Mouse (Mus musculus): ENCODE results near the gene Pcid2. TPM values are rescaled to one million over a fixed set of nuclear protein-coding genes. Genes with fewer than 3 reads are reported as not detected.

The Pcid2 gene
- polyA plus RNA-seq, 1 experiment from 2014 or later = 50.3 TPM

GRCm38 (mm10) chr8:13057351-13057750 is 47.9 kb downstream of the Pcid2 start:
- H3K4me1 ChIP-seq (ENCODE audit: control insufficient read depth, insufficient read depth, low read length) = no peaks in the 10 kb centered on the region
- H3K27me3 ChIP-seq (ENCODE audit: control insufficient read depth, insufficient read depth, low read length) = no peaks in the 10 kb centered on the region
- ATAC-seq (ENCODE audit: low FRiP score, low TSS enrichment) = no peak
- H3K9ac ChIP-seq (ENCODE audit: low read depth, low read length) = no peak overlapping the region
- H3K36me3 ChIP-seq (ENCODE audit: control insufficient read depth, insufficient read depth, low read length) = no peaks in the 10 kb centered on the region
- no peaks in the 10 kb centered on the region for H3K9me3 ChIP-seq (ENCODE audit: control insufficient read depth, low read length)
- 74% methylated on average over 4 of the region's 4 CpGs for WGBS
- no peak overlapping the region for H3K4me2 ChIP-seq (replicated peaks; ENCODE audit: low read depth, low read length)
- H3K4me3 ChIP-seq (ENCODE audit: low read length) = no peak overlapping the region
- no peak overlapping the region for H3K27ac ChIP-seq (ENCODE audit: low read depth, low read length)

DNA sequence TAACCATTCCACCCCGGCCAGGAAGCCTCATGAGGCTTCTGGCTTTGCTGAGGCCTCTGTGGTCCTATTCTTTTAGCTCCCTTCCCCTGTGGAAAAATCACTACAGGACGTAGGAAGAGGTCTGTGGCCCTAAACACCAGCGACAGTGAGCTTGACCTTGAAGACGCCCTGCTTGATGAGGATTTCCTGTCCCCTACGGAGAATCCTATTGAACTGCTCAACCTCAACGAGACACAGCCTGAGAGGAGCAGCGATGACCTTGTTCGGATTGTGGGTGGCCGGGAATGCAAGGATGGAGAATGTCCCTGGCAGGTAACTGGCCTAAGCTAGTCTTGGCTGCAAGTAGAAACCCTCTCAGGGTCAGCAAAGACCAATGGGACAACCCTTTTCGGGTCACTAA is 54.7 kb downstream of the Pcid2 start:
- no peak for ATAC-seq (ENCODE audit: low FRiP score, low TSS enrichment)
- 82% methylated on average over 10 of the region's 10 CpGs for WGBS

DNA sequence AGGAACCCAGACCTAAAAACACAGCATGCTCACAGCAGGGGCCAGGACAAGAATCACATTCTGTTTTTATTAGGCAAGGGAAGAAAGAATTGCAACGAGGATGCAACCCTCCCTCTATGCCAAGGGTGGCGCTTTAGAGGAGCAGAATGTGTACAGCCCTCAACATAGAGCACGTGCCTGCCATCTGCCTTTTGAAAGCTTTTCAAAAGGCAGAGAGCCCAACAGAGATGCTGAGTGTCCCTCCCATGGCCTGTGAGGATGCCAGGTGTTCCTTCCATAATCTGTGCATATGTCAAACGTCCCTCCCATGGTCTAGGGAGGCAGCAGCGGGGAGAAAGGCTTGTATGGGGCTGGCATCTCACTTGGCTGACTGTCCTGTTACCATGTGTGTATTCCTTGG is 57.6 kb downstream of the Pcid2 start:
- Histone ChIP-seq H3K36me3 (ENCODE audit: control insufficient read depth, insufficient read depth, low read length) (no peaks in the 10 kb centered on the region), H3K27ac (ENCODE audit: low read depth, low read length) (no peak overlapping the region), H3K27me3 (ENCODE audit: control insufficient read depth, insufficient read depth, low read length) (no peaks in the 10 kb centered on the region), H3K4me2 (replicated peaks; ENCODE audit: low read depth, low read length) (no peak overlapping the region), H3K4me1 (ENCODE audit: control insufficient read depth, insufficient read depth, low read length) (no peaks in the 10 kb centered on the region), H3K9ac (ENCODE audit: low read depth, low read length) (no peak overlapping the region), H3K4me3 (ENCODE audit: low read length) (no peak overlapping the region), H3K9me3 (ENCODE audit: control insufficient read depth, low read length) (no peaks in the 10 kb centered on the region)
- ATAC-seq (ENCODE audit: low FRiP score, low TSS enrichment) = no peak
- 63% methylated on average over 5 of the region's 5 CpGs for WGBS

More for the DNA sequence above, 54.7 kb downstream of the Pcid2 start:
- H3K4me3 ChIP-seq (ENCODE audit: low read length) = no peak overlapping the region
- H3K27me3 ChIP-seq (ENCODE audit: control insufficient read depth, insufficient read depth, low read length) = no peaks in the 10 kb centered on the region
- no peaks in the 10 kb centered on the region for H3K4me1 ChIP-seq (ENCODE audit: control insufficient read depth, insufficient read depth, low read length)
- H3K9me3 ChIP-seq (ENCODE audit: control insufficient read depth, low read length) = no peaks in the 10 kb centered on the region
- no peak overlapping the region for H3K9ac ChIP-seq (ENCODE audit: low read depth, low read length)
- H3K4me2 ChIP-seq (replicated peaks; ENCODE audit: low read depth, low read length) = no peak overlapping the region
- no peaks in the 10 kb centered on the region for H3K36me3 ChIP-seq (ENCODE audit: control insufficient read depth, insufficient read depth, low read length)
- H3K27ac ChIP-seq (ENCODE audit: low read depth, low read length) = no peak overlapping the region

- H3K4me1 ChIP-seq (ENCODE audit: control insufficient read depth, insufficient read depth, low read length) = peaks cover 5% of the 10 kb centered on the region; the same call in 1 of the 2 replicates
- WGBS = 87% methylated on average over 4 of the region's 4 CpGs
- no peak overlapping the region for H3K9ac ChIP-seq (ENCODE audit: low read depth, low read length)
- no peak for ATAC-seq (ENCODE audit: low FRiP score, low TSS enrichment)
- H3K27me3 ChIP-seq (ENCODE audit: control insufficient read depth, insufficient read depth, low read length) = no peaks in the 10 kb centered on the region
- no peaks in the 10 kb centered on the region for H3K9me3 ChIP-seq (ENCODE audit: control insufficient read depth, low read length)
- H3K4me3 ChIP-seq (ENCODE audit: low read length) = no peak overlapping the region
- H3K4me2 ChIP-seq (replicated peaks; ENCODE audit: low read depth, low read length) = no peak overlapping the region
- H3K36me3 ChIP-seq (ENCODE audit: control insufficient read depth, insufficient read depth, low read length) = no peaks in the 10 kb centered on the region
- no peak overlapping the region for H3K27ac ChIP-seq (ENCODE audit: low read depth, low read length)
Observed at GRCm38 (mm10) chr8:13041459-13041858, 63.8 kb downstream of the Pcid2 start.

DNA sequence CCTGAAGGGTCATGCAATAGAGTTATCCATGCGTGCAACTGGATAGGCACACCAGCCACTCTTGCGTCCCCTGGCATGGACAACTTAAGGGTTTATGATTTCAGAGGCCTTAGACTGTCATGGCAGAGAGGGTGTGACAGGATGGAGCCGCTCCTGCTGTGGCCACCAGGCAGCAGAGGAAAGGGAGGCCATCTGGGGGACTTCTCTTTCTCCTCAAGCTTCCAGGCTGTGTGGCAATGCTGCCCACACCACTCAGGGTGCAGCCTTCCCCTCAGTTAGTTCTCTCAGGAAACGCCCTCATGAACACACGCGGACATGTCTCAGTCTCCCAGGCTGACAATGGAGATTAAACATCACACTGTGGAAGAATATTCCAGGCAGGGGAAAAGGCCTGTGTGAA is 66.2 kb downstream of the Pcid2 start:
- H3K9me3 ChIP-seq (ENCODE audit: control insufficient read depth, low read length) = no peaks in the 10 kb centered on the region
- peaks cover 5% of the 10 kb centered on the region; the same call in 1 of the 2 replicates for H3K4me1 ChIP-seq (ENCODE audit: control insufficient read depth, insufficient read depth, low read length)
- 71% methylated on average over 6 of the region's 6 CpGs for WGBS
- H3K27ac ChIP-seq (ENCODE audit: low read depth, low read length) = no peak overlapping the region
- ATAC-seq (ENCODE audit: low FRiP score, low TSS enrichment) = no peak
- no peak overlapping the region for H3K4me3 ChIP-seq (ENCODE audit: low read length)
- no peaks in the 10 kb centered on the region for H3K27me3 ChIP-seq (ENCODE audit: control insufficient read depth, insufficient read depth, low read length)
- no peaks in the 10 kb centered on the region for H3K36me3 ChIP-seq (ENCODE audit: control insufficient read depth, insufficient read depth, low read length)
- H3K4me2 ChIP-seq (replicated peaks; ENCODE audit: low read depth, low read length) = no peak overlapping the region
- no peak overlapping the region for H3K9ac ChIP-seq (ENCODE audit: low read depth, low read length)

GRCm38 (mm10) chr8:13037569-13037968 is 67.7 kb downstream of the Pcid2 start:
- Histone ChIP-seq H3K4me3 (ENCODE audit: low read length) (no peak overlapping the region), H3K36me3 (ENCODE audit: control insufficient read depth, insufficient read depth, low read length) (no peaks in the 10 kb centered on the region), H3K9ac (ENCODE audit: low read depth, low read length) (no peak overlapping the region), H3K27ac (ENCODE audit: low read depth, low read length) (no peak overlapping the region), H3K4me1 (ENCODE audit: control insufficient read depth, insufficient read depth, low read length) (peaks cover 5% of the 10 kb centered on the region; the same call in 1 of the 2 replicates), H3K9me3 (ENCODE audit: control insufficient read depth, low read length) (no peaks in the 10 kb centered on the region), H3K27me3 (ENCODE audit: control insufficient read depth, insufficient read depth, low read length) (no peaks in the 10 kb centered on the region), H3K4me2 (replicated peaks; ENCODE audit: low read depth, low read length) (no peak overlapping the region)
- ATAC-seq (ENCODE audit: low FRiP score, low TSS enrichment) = no peak
- WGBS = 34% methylated on average over 5 of the region's 5 CpGs

- no peaks in the 10 kb centered on the region for H3K27me3 ChIP-seq (ENCODE audit: control insufficient read depth, insufficient read depth, low read length)
- 69% methylated on average over 7 of the region's 7 CpGs for WGBS
- H3K27ac ChIP-seq (ENCODE audit: low read depth, low read length) = no peak within 1 kb of the TSS
Observed at GRCm38 (mm10) chr8:13037015-13037414, 68.2 kb downstream of the Pcid2 start, which contains the start of gene F10. TSS of gene F10 (plus strand) at chr8:13037308.

DNA sequence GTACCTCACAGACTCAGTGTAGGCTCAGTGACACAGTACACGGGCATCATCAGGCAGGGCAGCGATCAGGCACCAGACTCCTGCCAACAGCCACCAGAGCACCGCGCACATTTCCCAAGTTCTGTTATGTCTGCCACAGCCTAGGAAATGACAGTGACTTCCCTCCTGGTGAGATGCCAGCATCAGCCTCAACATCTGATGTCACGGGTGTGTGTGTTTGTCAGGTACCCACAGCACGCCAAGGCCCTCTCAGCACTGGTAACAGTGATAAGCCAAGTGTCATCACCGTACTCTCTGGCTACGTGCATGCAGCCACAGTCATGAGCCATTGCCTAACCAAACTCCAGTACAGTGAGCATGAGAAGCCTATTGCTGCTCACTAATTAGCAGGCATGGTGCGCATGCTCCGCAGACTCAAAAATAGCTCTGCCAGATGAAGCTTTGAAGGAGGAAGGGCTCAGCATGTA is 68.9 kb downstream of the Pcid2 start:
- Histone ChIP-seq H3K9me3 (ENCODE audit: control insufficient read depth, low read length) (no peaks in the 10 kb centered on the region), H3K4me1 (ENCODE audit: control insufficient read depth, insufficient read depth, low read length) (peaks cover 5% of the 10 kb centered on the region; the same call in 1 of the 2 replicates), H3K9ac (ENCODE audit: low read depth, low read length) (no peak overlapping the region), H3K27ac (ENCODE audit: low read depth, low read length) (no peak overlapping the region), H3K4me3 (ENCODE audit: low read length) (no peak overlapping the region), H3K4me2 (replicated peaks; ENCODE audit: low read depth, low read length) (no peak overlapping the region), H3K36me3 (ENCODE audit: control insufficient read depth, insufficient read depth, low read length) (no peaks in the 10 kb centered on the region), H3K27me3 (ENCODE audit: control insufficient read depth, insufficient read depth, low read length) (no peaks in the 10 kb centered on the region)
- WGBS = 87% methylated on average over 10 of the region's 10 CpGs
- no peak for ATAC-seq (ENCODE audit: low FRiP score, low TSS enrichment)

More at GRCm38 (mm10) chr8:13037015-13037414, 68.2 kb downstream of the Pcid2 start, which contains the start of gene F10:
- Histone ChIP-seq H3K9ac (ENCODE audit: low read depth, low read length) (no peak within 1 kb of the TSS), H3K4me2 (replicated peaks; ENCODE audit: low read depth, low read length) (no peak within 1 kb of the TSS), H3K4me1 (ENCODE audit: control insufficient read depth, insufficient read depth, low read length) (peaks cover 5% of the 10 kb centered on the region; the same call in 1 of the 2 replicates), H3K36me3 (ENCODE audit: control insufficient read depth, insufficient read depth, low read length) (no peaks in the 10 kb centered on the region), H3K9me3 (ENCODE audit: control insufficient read depth, low read length) (no peaks in the 10 kb centered on the region), H3K4me3 (ENCODE audit: low read length) (no peak within 1 kb of the TSS)
- no peak for ATAC-seq (ENCODE audit: low FRiP score, low TSS enrichment)

DNA sequence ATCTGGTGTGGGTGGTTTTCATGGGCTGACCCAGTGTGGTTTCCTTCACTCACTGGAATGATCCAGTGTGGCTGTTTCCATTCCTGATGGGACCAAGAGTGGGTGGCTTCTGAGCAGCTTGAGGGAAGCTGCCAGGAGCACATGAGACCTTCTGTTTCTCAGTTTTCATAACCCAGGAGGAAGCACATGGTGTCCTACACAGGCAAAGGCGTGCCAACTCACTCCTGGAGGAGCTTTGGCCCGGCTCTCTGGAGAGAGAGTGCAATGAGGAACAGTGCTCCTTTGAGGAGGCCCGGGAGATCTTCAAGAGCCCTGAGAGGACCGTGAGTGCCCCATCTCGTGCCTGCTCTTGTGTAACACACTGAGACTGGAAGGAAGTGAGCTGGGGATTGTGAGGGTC is 76.8 kb downstream of the Pcid2 start:
- Histone ChIP-seq H3K36me3 (ENCODE audit: control insufficient read depth, insufficient read depth, low read length) (no peaks in the 10 kb centered on the region), H3K9me3 (ENCODE audit: control insufficient read depth, low read length) (no peaks in the 10 kb centered on the region), H3K4me2 (replicated peaks; ENCODE audit: low read depth, low read length) (no peak overlapping the region), H3K4me3 (ENCODE audit: low read length) (no peak overlapping the region), H3K27ac (ENCODE audit: low read depth, low read length) (no peak overlapping the region), H3K9ac (ENCODE audit: low read depth, low read length) (no peak overlapping the region), H3K27me3 (ENCODE audit: control insufficient read depth, insufficient read depth, low read length) (no peaks in the 10 kb centered on the region), H3K4me1 (ENCODE audit: control insufficient read depth, insufficient read depth, low read length) (no peaks in the 10 kb centered on the region)
- no peak for ATAC-seq (ENCODE audit: low FRiP score, low TSS enrichment)
- WGBS = 75% methylated on average over 5 of the region's 5 CpGs

All from kidney, embryonic 14.5 days (tissue).